Mouse (Mus musculus) ES-Bruce4 (cell line): ENCODE measurements at regions not wholly inside any gene's neighbourhood (a gene's known extent, or its start where the extent isn't known, plus 50 kb on each side); places are given as distances from the start of the nearest gene placed in this dataset.

ENCODE experiments used
- H3K27ac ChIP-seq: 2 replicates; pipeline ENCODE4 v1.5.1; 2012; ENCODE audit warnings: low read length, inconsistent platforms; ENCODE audit not compliant: insufficient read depth
- H3K27me3 ChIP-seq: 2 replicates; pipeline ENCODE4 v1.6.1; 2012; ENCODE audit warnings: mild to moderate bottlenecking, low read length, inconsistent platforms; ENCODE audit not compliant: control insufficient read depth, poor library complexity, insufficient read depth, severe bottlenecking
- H3K36me3 ChIP-seq: 2 replicates; pipeline ENCODE4 v1.6.1; 2012; ENCODE audit warnings: inconsistent platforms, mild to moderate bottlenecking, low read length, moderate library complexity; ENCODE audit not compliant: control insufficient read depth, poor library complexity, insufficient read depth, severe bottlenecking
- H3K4me1 ChIP-seq: one replicate; pipeline ENCODE4 v1.8.1; 2011; ENCODE audit warnings: low read length; ENCODE audit not compliant: control insufficient read depth, insufficient read depth
- H3K4me3 ChIP-seq: 2 replicates; pipeline ENCODE4 v1.5.1; 2011; ENCODE audit warnings: low read depth, mild to moderate bottlenecking, low read length
- H3K9ac ChIP-seq: 2 replicates; pipeline ENCODE4 v1.6.1; 2012; ENCODE audit warnings: low read depth, mild to moderate bottlenecking, inconsistent platforms; ENCODE audit not compliant: poor library complexity, severe bottlenecking
- H3K9me3 ChIP-seq: replicated peaks from 2 replicates; pipeline ENCODE4 v1.6.1; 2012; ENCODE audit warnings: mild to moderate bottlenecking, low read length, inconsistent platforms; ENCODE audit not compliant: control insufficient read depth, poor library complexity, insufficient read depth, severe bottlenecking
- CTCF ChIP-seq: IDR thresholded peaks from one replicate; pipeline ENCODE4 v1.8.1; 2011; ENCODE audit warnings: low read depth, low read length
- EP300 ChIP-seq: IDR thresholded peaks from 2 replicates; pipeline ENCODE4 v1.6.1; 2011; ENCODE audit warnings: low read depth, low read length; ENCODE audit not compliant: insufficient read depth
- POLR2A ChIP-seq: IDR thresholded peaks from one replicate; pipeline ENCODE4 v1.8.1; 2011; ENCODE audit warnings: low read length; ENCODE audit not compliant: insufficient read depth

GRCm38 (mm10) chr8:11990024-11990423 lies 149.8 kb downstream of the Tex29 start:
- Histone ChIP-seq H3K27me3 (no peaks in the 10 kb centered on the region), H3K9me3 (no peaks in the 10 kb centered on the region), H3K9ac (no peak overlapping the region), H3K36me3 (no peaks in the 10 kb centered on the region), H3K4me3 (no peak overlapping the region), H3K27ac (no peak overlapping the region), H3K4me1 (no peaks in the 10 kb centered on the region)
- TF ChIP-seq EP300 (no peak), POLR2A (no peak), CTCF (no peak)

GRCm38 (mm10) chr8:11999736-12000458 lies 159.6 kb downstream of the Tex29 start:
- H3K9me3 ChIP-seq = no peaks in the 10 kb centered on the region
- H3K4me3 ChIP-seq = no peak overlapping the region
- H3K4me1 ChIP-seq = no peaks in the 10 kb centered on the region
- no peaks in the 10 kb centered on the region for H3K36me3 ChIP-seq
- no peak overlapping the region for H3K9ac ChIP-seq
- H3K27ac ChIP-seq = no peak overlapping the region
- H3K27me3 ChIP-seq = no peaks in the 10 kb centered on the region
- TF ChIP-seq POLR2A (no peak), CTCF (peak; percentile 64)

- H3K4me3 ChIP-seq = no peak overlapping the region
- no peak overlapping the region for H3K27ac ChIP-seq
- H3K9me3 ChIP-seq = no peaks in the 10 kb centered on the region
- no peak overlapping the region for H3K9ac ChIP-seq
- H3K36me3 ChIP-seq = no peaks in the 10 kb centered on the region
- TF ChIP-seq CTCF (no peak), POLR2A (no peak), EP300 (no peak)
- H3K4me1 ChIP-seq = no peaks in the 10 kb centered on the region
- no peaks in the 10 kb centered on the region for H3K27me3 ChIP-seq
These were observed 160.2 kb downstream of the Tex29 start for GRCm38 (mm10) chr8:12000459-12000789.

GRCm38 (mm10) chr8:12004241-12004640 lies 164.0 kb downstream of the Tex29 start:
- Histone ChIP-seq H3K4me3 (no peak overlapping the region), H3K9ac (no peak overlapping the region), H3K27ac (no peak overlapping the region), H3K36me3 (no peaks in the 10 kb centered on the region), H3K4me1 (no peaks in the 10 kb centered on the region), H3K9me3 (no peaks in the 10 kb centered on the region), H3K27me3 (no peaks in the 10 kb centered on the region)
- TF ChIP-seq CTCF (no peak), POLR2A (no peak), EP300 (no peak)

GRCm38 (mm10) chr8:12012769-12013168 lies 172.5 kb downstream of the Tex29 start:
- no peak overlapping the region for H3K27ac ChIP-seq
- no peaks in the 10 kb centered on the region for H3K27me3 ChIP-seq
- H3K4me3 ChIP-seq = no peak overlapping the region
- peaks cover 3% of the 10 kb centered on the region for H3K9me3 ChIP-seq
- H3K9ac ChIP-seq = no peak overlapping the region
- TF ChIP-seq EP300 (no peak), CTCF (no peak), POLR2A (no peak)
- H3K4me1 ChIP-seq = no peaks in the 10 kb centered on the region
- no peaks in the 10 kb centered on the region for H3K36me3 ChIP-seq

- no peak for TF ChIP-seq CTCF
- TF ChIP-seq POLR2A = no peak
- no peak for TF ChIP-seq EP300
- H3K4me3 ChIP-seq = no peak overlapping the region
- H3K27me3 ChIP-seq = no peaks in the 10 kb centered on the region
- no peak overlapping the region for H3K27ac ChIP-seq
- H3K9ac ChIP-seq = no peak overlapping the region
- no peaks in the 10 kb centered on the region for H3K4me1 ChIP-seq
- peaks cover 23% of the 10 kb centered on the region for H3K9me3 ChIP-seq
- no peaks in the 10 kb centered on the region for H3K36me3 ChIP-seq
These were observed 177.5 kb downstream of the Tex29 start for GRCm38 (mm10) chr8:12017750-12018149.
